Mouse (Mus musculus) bone marrow, adult 2 months (tissue): ENCODE measurements at regions not wholly inside any gene's neighbourhood (a gene's known extent, or its start where the extent isn't known, plus 50 kb on each side); places are given as distances from the start of the nearest gene placed in this dataset.

ENCODE experiments used
- CTCF ChIP-seq: fragments of 200-500 bp; IDR thresholded peaks from 2 replicates; pipeline ENCODE4 v1.5.1; 2011; ENCODE audit warnings: low read length, control low read depth; ENCODE audit not compliant: control insufficient read depth, insufficient read depth
- POLR2A ChIP-seq: fragments of 200-500 bp; IDR thresholded peaks from 2 replicates; pipeline ENCODE4 v1.6.1; 2011; ENCODE audit warnings: low read depth, mild to moderate bottlenecking, control low read depth, low read length, borderline replicate concordance; ENCODE audit not compliant: control insufficient read depth

- TF ChIP-seq CTCF (no peak), POLR2A (no peak)
These were observed 82.7 kb upstream of the Dyrk2 start for GRCm38 (mm10) chr10:118952756-118953155.
